Mouse (Mus musculus) hindbrain, embryonic 16.5 days (tissue): Measurements from ENCODE around the gene Ube2t. TPM values are rescaled to one million over a fixed set of nuclear protein-coding genes. Genes with fewer than 3 reads are reported as not detected.

ENCODE experiments used
- ATAC-seq: fragments of 200-750 bp; cut with Nextera tagmentation; 2 replicates; pipeline ENCODE4 v1.8.0; 2017; ENCODE audit warnings: moderate TSS enrichment, moderate library complexity
- H3K27ac ChIP-seq: fragments of 300-500 bp; sonication (generic); 2 replicates; pipeline ENCODE4 v1.5.1; 2014; ENCODE audit warnings: low read depth, mild to moderate bottlenecking, control low read depth, low read length, moderate library complexity
- H3K27me3 ChIP-seq: fragments of 300-500 bp; sonication (generic); replicated peaks from 2 replicates; pipeline ENCODE4 v1.6.1; 2014; ENCODE audit warnings: low read length; ENCODE audit not compliant: control insufficient read depth, insufficient read depth
- H3K36me3 ChIP-seq: fragments of 300-500 bp; sonication (generic); 2 replicates; pipeline ENCODE4 v1.6.1; 2014; ENCODE audit warnings: mild to moderate bottlenecking, low read length, moderate library complexity, mixed read lengths; ENCODE audit not compliant: control insufficient read depth, insufficient read depth
- H3K4me1 ChIP-seq: fragments of 300-500 bp; sonication (generic); 2 replicates; pipeline ENCODE4 v1.6.1; 2014; ENCODE audit warnings: low read depth, low read length; ENCODE audit not compliant: control insufficient read depth, insufficient read depth
- H3K4me2 ChIP-seq: fragments of 300-500 bp; sonication (generic); 2 replicates; pipeline ENCODE4 v1.6.1; 2014; ENCODE audit warnings: mild to moderate bottlenecking, low read length, control low read depth, moderate library complexity
- H3K4me3 ChIP-seq: fragments of 300-500 bp; sonication (generic); 2 replicates; pipeline ENCODE4 v1.5.1; 2014; ENCODE audit warnings: mild to moderate bottlenecking, low read length, control low read depth, moderate library complexity
- H3K9ac ChIP-seq: fragments of 300-500 bp; sonication (generic); 2 replicates; pipeline ENCODE4 v1.6.1; 2014; ENCODE audit warnings: low read depth, mild to moderate bottlenecking, control low read depth, low read length, moderate library complexity
- H3K9me3 ChIP-seq: fragments of 300-500 bp; sonication (generic); 2 replicates; pipeline ENCODE4 v1.6.1; 2014; ENCODE audit warnings: mild to moderate bottlenecking, low read length, moderate library complexity; ENCODE audit not compliant: control insufficient read depth
- WGBS: fragments of 180-500 bp; shearing (Covaris S2); extraction: QIAGEN DNeasy Blood & Tissue Kit; methylation state at CpG from one replicate; pipeline ENCODE4 v1.1.7; 2014; 5-methylcytosine and 5-hydroxymethylcytosine counted together
- polyA plus RNA-seq: library from polyadenylated mRNA; unstranded; fragments of >200 nt; fragmentation: Nextera tagmentation; extraction: Ambion mirVana; gene quantifications from 2 replicates; pipeline ENCODE4 v1.2.1, GENCODE M21; 2015

Gene Ube2t
- polyA plus RNA-seq, 1 experiment from 2014 or later, result 12.3 TPM

DNA sequence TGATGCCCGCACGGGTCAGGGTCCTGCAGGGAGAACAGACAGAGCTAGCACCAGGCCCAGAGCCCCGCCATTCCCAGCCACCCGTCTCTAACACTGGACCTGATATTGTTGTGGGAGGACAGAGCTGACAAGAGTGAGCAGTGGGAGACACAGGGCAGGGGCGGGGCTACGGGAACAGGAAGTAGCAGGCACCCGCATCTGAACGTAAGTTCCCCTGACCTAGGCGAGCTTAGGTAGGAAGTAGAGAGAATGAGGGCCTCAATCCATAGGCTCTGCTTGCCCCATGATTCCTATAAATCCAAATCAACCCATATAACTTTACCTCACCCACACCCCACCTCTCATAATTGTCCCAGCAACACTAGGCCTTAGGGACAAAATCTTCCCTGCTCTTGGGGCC is 38.2 kb downstream of the Ube2t start:
- Histone ChIP-seq H3K4me1 (peaks cover under 1% of the 10 kb centered on the region), H3K27ac (no peak overlapping the region), H3K9me3 (no peaks in the 10 kb centered on the region), H3K4me3 (no peak overlapping the region), H3K4me2 (no peak overlapping the region), H3K9ac (no peak overlapping the region), H3K27me3 (no peaks in the 10 kb centered on the region), H3K36me3 (no peaks in the 10 kb centered on the region)
- no peak for ATAC-seq
- 87% methylated on average over 9 of the region's 9 CpGs for WGBS

DNA sequence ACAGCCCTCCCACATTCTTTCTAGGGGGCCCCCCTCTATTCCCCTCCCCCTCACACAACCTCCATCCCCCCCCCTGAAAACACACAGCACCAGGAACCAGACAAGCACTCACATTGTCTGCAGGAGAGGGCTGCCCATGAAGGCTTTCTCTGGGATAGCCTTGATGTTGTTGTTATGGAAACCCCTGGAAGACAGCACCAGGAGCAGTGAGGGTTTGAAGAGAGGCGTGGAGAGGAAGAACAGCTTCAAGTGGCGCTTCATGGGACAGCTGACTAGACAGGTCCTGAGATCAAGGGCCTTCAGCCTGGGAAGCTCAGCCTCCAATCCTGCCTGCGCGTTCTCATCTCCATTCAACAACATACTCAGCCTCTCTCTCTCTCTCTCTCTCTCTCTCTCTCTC is 41.0 kb downstream of the Ube2t start:
- H3K4me2 ChIP-seq, result no peak overlapping the region
- 49% methylated on average over 4 of the region's 4 CpGs for WGBS
- no peaks in the 10 kb centered on the region for H3K27me3 ChIP-seq
- no peaks in the 10 kb centered on the region for H3K9me3 ChIP-seq
- no peak overlapping the region for H3K4me3 ChIP-seq
- no peaks in the 10 kb centered on the region; the same call in 1 of the 2 replicates for H3K4me1 ChIP-seq
- H3K9ac ChIP-seq, result no peak overlapping the region
- ATAC-seq, result no peak
- no peak overlapping the region for H3K27ac ChIP-seq
- H3K36me3 ChIP-seq, result no peaks in the 10 kb centered on the region

GRCm38 (mm10) chr1:135005696-135006095 is 43.3 kb downstream of the Ube2t start:
- WGBS, result 48% methylated on average over 7 of the region's 7 CpGs
- Histone ChIP-seq H3K4me3 (no peak overlapping the region), H3K27me3 (no peaks in the 10 kb centered on the region), H3K4me2 (no peak overlapping the region), H3K9ac (no peak overlapping the region), H3K4me1 (no peaks in the 10 kb centered on the region; the same call in 1 of the 2 replicates), H3K27ac (no peak overlapping the region), H3K9me3 (no peaks in the 10 kb centered on the region), H3K36me3 (no peaks in the 10 kb centered on the region)
- no peak for ATAC-seq

DNA sequence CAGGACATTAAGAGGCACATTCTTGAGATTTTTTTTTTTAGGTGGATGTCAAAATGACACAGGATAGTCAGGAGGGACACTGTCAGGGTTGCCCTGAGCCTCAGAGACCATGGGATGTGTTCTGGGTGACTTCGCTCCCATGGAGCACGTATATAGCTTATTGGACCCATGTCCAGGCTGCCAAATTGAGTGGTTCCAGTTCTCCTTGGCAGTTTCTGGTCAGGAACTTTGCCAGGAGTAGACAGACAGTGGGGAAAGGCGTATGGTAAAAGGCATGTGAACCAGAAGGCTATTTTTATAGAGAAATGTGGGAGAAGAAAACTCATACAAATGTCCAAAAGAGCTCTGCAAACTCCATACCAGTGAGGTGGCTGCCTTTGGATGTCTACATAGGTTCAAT is 47.5 kb downstream of the Ube2t start:
- Histone ChIP-seq H3K36me3 (no peaks in the 10 kb centered on the region), H3K4me2 (no peak overlapping the region), H3K27me3 (no peaks in the 10 kb centered on the region), H3K9me3 (no peaks in the 10 kb centered on the region), H3K27ac (no peak overlapping the region), H3K4me1 (peaks cover under 1% of the 10 kb centered on the region; the same call in 1 of the 2 replicates), H3K4me3 (no peak overlapping the region), H3K9ac (no peak overlapping the region)
- no peak for ATAC-seq
- WGBS, result 78% methylated on average over 3 of the region's 3 CpGs

- Histone ChIP-seq H3K4me2 (no peak overlapping the region), H3K9me3 (no peaks in the 10 kb centered on the region), H3K36me3 (no peaks in the 10 kb centered on the region), H3K4me1 (peaks cover 3% of the 10 kb centered on the region; the same call in 1 of the 2 replicates), H3K27me3 (no peaks in the 10 kb centered on the region), H3K4me3 (no peak overlapping the region), H3K9ac (no peak overlapping the region), H3K27ac (no peak overlapping the region)
- ATAC-seq, result no peak
- WGBS, result 91% methylated on average over 5 of the region's 5 CpGs
These were observed 49.5 kb downstream of the Ube2t start for GRCm38 (mm10) chr1:135011912-135012311.

GRCm38 (mm10) chr1:135012472-135012871 is 50.1 kb downstream of the Ube2t start:
- peaks cover 3% of the 10 kb centered on the region; the same call in 1 of the 2 replicates for H3K4me1 ChIP-seq
- no peaks in the 10 kb centered on the region for H3K9me3 ChIP-seq
- H3K9ac ChIP-seq, result no peak overlapping the region
- H3K4me2 ChIP-seq, result no peak overlapping the region
- 77% methylated on average over 9 of the region's 9 CpGs for WGBS
- ATAC-seq, result no peak
- no peak overlapping the region for H3K4me3 ChIP-seq
- H3K27me3 ChIP-seq, result no peaks in the 10 kb centered on the region
- no peak overlapping the region for H3K27ac ChIP-seq
- H3K36me3 ChIP-seq, result no peaks in the 10 kb centered on the region

DNA sequence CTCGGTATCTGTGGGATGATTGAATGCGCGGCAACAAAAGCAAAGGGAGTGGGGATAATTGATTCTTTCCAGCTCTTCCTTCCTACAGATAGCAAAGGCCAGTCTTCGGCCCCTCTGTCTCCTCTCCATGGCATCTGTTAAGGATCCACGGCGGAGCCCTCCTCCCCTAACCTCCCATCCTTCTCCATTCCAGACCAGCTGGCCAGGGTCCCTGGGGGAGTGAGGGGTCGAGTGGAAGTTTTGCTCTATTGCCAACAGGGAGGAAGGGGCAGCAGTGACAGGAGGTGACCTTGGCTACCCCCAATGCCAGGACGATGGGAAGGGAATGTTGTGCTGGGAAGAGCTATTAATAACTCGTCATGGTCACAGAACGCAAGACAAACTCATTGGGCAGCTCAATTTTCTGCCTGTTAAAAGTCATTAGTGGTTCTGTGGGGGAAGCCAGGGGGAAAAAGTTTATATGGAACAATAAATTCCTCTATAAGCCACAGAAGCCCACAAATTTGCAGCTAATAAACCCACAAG is 52.6 kb downstream of the Ube2t start:
- 24% methylated on average over 10 of the region's 10 CpGs for WGBS
- H3K4me2 ChIP-seq, result no peak overlapping the region
- ATAC-seq, result no peak

GRCm38 (mm10) chr1:135016907-135017655 is 54.7 kb downstream of the Ube2t start:
- Histone ChIP-seq H3K4me2 (no peak overlapping the region), H3K9me3 (no peaks in the 10 kb centered on the region), H3K4me3 (no peak overlapping the region), H3K27ac (no peak overlapping the region), H3K36me3 (no peaks in the 10 kb centered on the region), H3K4me1 (peaks cover 17% of the 10 kb centered on the region), H3K27me3 (0 out of 2 replicates have a peak, but pooled peaks cover 2% of the 10 kb centered on the region), H3K9ac (no peak overlapping the region)
- 84% methylated on average over 10 of the region's 10 CpGs for WGBS
- ATAC-seq, result no peak

More for the DNA sequence above, 52.6 kb downstream of the Ube2t start:
- H3K4me1 ChIP-seq, result peaks cover 9% of the 10 kb centered on the region
- H3K9me3 ChIP-seq, result no peaks in the 10 kb centered on the region
- no peak overlapping the region for H3K27ac ChIP-seq
- 0 out of 2 replicates have a peak, but pooled peaks cover 2% of the 10 kb centered on the region for H3K27me3 ChIP-seq
- no peaks in the 10 kb centered on the region for H3K36me3 ChIP-seq
- H3K4me3 ChIP-seq, result no peak overlapping the region
- no peak overlapping the region for H3K9ac ChIP-seq

DNA sequence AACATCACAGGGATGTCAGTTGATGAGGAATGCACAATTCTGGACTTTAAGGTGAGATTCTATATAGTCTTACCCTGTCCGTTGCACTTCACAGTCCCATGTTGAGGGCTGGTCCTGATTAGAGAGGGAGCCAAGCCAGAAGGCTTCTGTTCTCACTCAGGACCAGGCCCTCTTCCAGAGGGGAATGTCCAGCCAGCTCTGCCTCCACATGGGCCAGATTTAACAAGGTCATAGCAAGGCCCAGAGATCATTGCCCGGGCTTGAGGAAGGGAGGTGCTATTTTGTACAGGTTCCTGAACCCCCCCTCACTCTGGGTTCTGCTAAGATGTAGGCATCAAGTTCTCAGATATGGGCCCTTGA is 55.3 kb downstream of the Ube2t start:
- Histone ChIP-seq H3K27me3 (0 out of 2 replicates have a peak, but pooled peaks cover 2% of the 10 kb centered on the region), H3K27ac (no peak overlapping the region), H3K9ac (no peak overlapping the region), H3K4me1 (peaks cover 17% of the 10 kb centered on the region), H3K4me3 (no peak overlapping the region), H3K36me3 (no peaks in the 10 kb centered on the region), H3K4me2 (no peak overlapping the region), H3K9me3 (no peaks in the 10 kb centered on the region)
- ATAC-seq, result no peak
- WGBS, result 82% methylated on average over 2 of the region's 2 CpGs
